Mouse (Mus musculus): ENCODE measurements around the gene Slc10a4. TPM values are rescaled to one million over a fixed set of nuclear protein-coding genes. Genes with fewer than 3 reads are reported as not detected.

The Slc10a4 gene
- polyA plus RNA-seq (2012; ENCODE audit: insufficient read depth, insufficient read length, low replicate concordance, missing spikeins), result not detected in 2 replicates

GRCm38 (mm10) chr5:73006784-73007581 is at the start of gene Slc10a4:
Slc10a4 (plus strand) TSS chr5:73006883.
- WGBS, result 9% methylated on average over 65 of the region's 65 CpGs
- no peak for TF ChIP-seq CTCF (IDR thresholded peaks at IDR 0.05; ENCODE audit: insufficient read depth, low read depth, low read length)
- no peak for TF ChIP-seq POLR2A (IDR thresholded peaks at IDR 0.05; ENCODE audit: insufficient read depth, low read depth, low read length)
- H3K27ac ChIP-seq (ENCODE audit: insufficient read depth, low read depth, low read length), result no peak within 1 kb of the TSS
- H3K4me3 ChIP-seq (ENCODE audit: insufficient read depth, low read depth, low read length), result peak within 1 kb of the TSS; percentile 41
- H3K4me1 ChIP-seq (ENCODE audit: control insufficient read depth, insufficient read depth, low read length), result peaks cover 7% of the 10 kb centered on the region

- no peak overlapping the region for H3K4me3 ChIP-seq (ENCODE audit: insufficient read depth, low read depth, low read length)
- WGBS, result 86% methylated on average over 17 of the region's 17 CpGs
- TF ChIP-seq POLR2A (IDR thresholded peaks at IDR 0.05; ENCODE audit: insufficient read depth, low read depth, low read length) (no peak), CTCF (IDR thresholded peaks at IDR 0.05; ENCODE audit: insufficient read depth, low read depth, low read length) (no peak)
- H3K27ac ChIP-seq (ENCODE audit: insufficient read depth, low read depth, low read length), result no peak overlapping the region
- H3K4me1 ChIP-seq (ENCODE audit: control insufficient read depth, insufficient read depth, low read length), result no peaks in the 10 kb centered on the region
Measured at GRCm38 (mm10) chr5:72957281-72957680, 49.4 kb upstream of the Slc10a4 start.

GRCm38 (mm10) chr5:72960096-72960495 is 46.6 kb upstream of the Slc10a4 start:
- no peak for TF ChIP-seq CTCF (IDR thresholded peaks at IDR 0.05; ENCODE audit: insufficient read depth, low read depth, low read length)
- TF ChIP-seq POLR2A (IDR thresholded peaks at IDR 0.05; ENCODE audit: insufficient read depth, low read depth, low read length), result no peak
- WGBS, result 88% methylated on average over 6 of the region's 6 CpGs
- Histone ChIP-seq H3K4me1 (ENCODE audit: control insufficient read depth, insufficient read depth, low read length) (no peaks in the 10 kb centered on the region), H3K27ac (ENCODE audit: insufficient read depth, low read depth, low read length) (no peak overlapping the region), H3K4me3 (ENCODE audit: insufficient read depth, low read depth, low read length) (no peak overlapping the region)

- H3K27ac ChIP-seq (ENCODE audit: insufficient read depth, low read depth, low read length), result no peak overlapping the region
Measured at GRCm38 (mm10) chr5:72965706-72966105, 41.0 kb upstream of the Slc10a4 start.

GRCm38 (mm10) chr5:72972435-72972834 is 34.2 kb upstream of the Slc10a4 start:
- 43% methylated on average over 4 of the region's 4 CpGs for WGBS
- no peak overlapping the region for H3K27ac ChIP-seq (ENCODE audit: insufficient read depth, low read depth, low read length)
- peaks cover 2% of the 10 kb centered on the region; the same call in 1 of the 2 replicates for H3K4me1 ChIP-seq (ENCODE audit: control insufficient read depth, insufficient read depth, low read length)
- TF ChIP-seq CTCF (IDR thresholded peaks at IDR 0.05; ENCODE audit: insufficient read depth, low read depth, low read length) (no peak), POLR2A (IDR thresholded peaks at IDR 0.05; ENCODE audit: insufficient read depth, low read depth, low read length) (no peak)
- H3K4me3 ChIP-seq (ENCODE audit: insufficient read depth, low read depth, low read length), result no peak overlapping the region

More at GRCm38 (mm10) chr5:72965706-72966105, 41.0 kb upstream of the Slc10a4 start:
- no peak for TF ChIP-seq POLR2A (IDR thresholded peaks at IDR 0.05; ENCODE audit: insufficient read depth, low read depth, low read length)
- no peak for TF ChIP-seq CTCF (IDR thresholded peaks at IDR 0.05; ENCODE audit: insufficient read depth, low read depth, low read length)
- Histone ChIP-seq H3K4me3 (ENCODE audit: insufficient read depth, low read depth, low read length) (no peak overlapping the region), H3K4me1 (ENCODE audit: control insufficient read depth, insufficient read depth, low read length) (no peaks in the 10 kb centered on the region)
- 82% methylated on average over 3 of the region's 3 CpGs for whole genome bisulfite sequencing

GRCm38 (mm10) chr5:72972934-72973333 is 33.7 kb upstream of the Slc10a4 start:
- Histone ChIP-seq H3K27ac (ENCODE audit: insufficient read depth, low read depth, low read length) (no peak overlapping the region), H3K4me3 (ENCODE audit: insufficient read depth, low read depth, low read length) (no peak overlapping the region), H3K4me1 (ENCODE audit: control insufficient read depth, insufficient read depth, low read length) (peaks cover 2% of the 10 kb centered on the region; the same call in 1 of the 2 replicates)
- WGBS, result 29% methylated on average over 5 of the region's 5 CpGs
- TF ChIP-seq POLR2A (IDR thresholded peaks at IDR 0.05; ENCODE audit: insufficient read depth, low read depth, low read length) (no peak), CTCF (IDR thresholded peaks at IDR 0.05; ENCODE audit: insufficient read depth, low read depth, low read length) (no peak)

- 95% methylated on average over 7 of the region's 7 CpGs for WGBS
- Histone ChIP-seq H3K27ac (ENCODE audit: insufficient read depth, low read depth, low read length) (no peak within 1 kb of the TSS), H3K4me3 (ENCODE audit: insufficient read depth, low read depth, low read length) (no peak within 1 kb of the TSS), H3K4me1 (ENCODE audit: control insufficient read depth, insufficient read depth, low read length) (peaks cover 2% of the 10 kb centered on the region; the same call in 1 of the 2 replicates)
- TF ChIP-seq CTCF (IDR thresholded peaks at IDR 0.05; ENCODE audit: insufficient read depth, low read depth, low read length) (no peak), POLR2A (IDR thresholded peaks at IDR 0.05; ENCODE audit: insufficient read depth, low read depth, low read length) (no peak)
Measured at GRCm38 (mm10) chr5:72974602-72975001, 32.1 kb upstream of the Slc10a4 start, which contains the start of gene Gm10135. Gm10135 (minus strand) TSS chr5:72974702.

- Histone ChIP-seq H3K4me1 (ENCODE audit: control insufficient read depth, insufficient read depth, low read length) (peaks cover 2% of the 10 kb centered on the region; the same call in 1 of the 2 replicates), H3K4me3 (ENCODE audit: insufficient read depth, low read depth, low read length) (no peak overlapping the region), H3K27ac (ENCODE audit: insufficient read depth, low read depth, low read length) (no peak overlapping the region)
- TF ChIP-seq POLR2A (IDR thresholded peaks at IDR 0.05; ENCODE audit: insufficient read depth, low read depth, low read length) (no peak), CTCF (IDR thresholded peaks at IDR 0.05; ENCODE audit: insufficient read depth, low read depth, low read length) (no peak)
- WGBS, result 91% methylated on average over 6 of the region's 6 CpGs
Measured at GRCm38 (mm10) chr5:72975996-72976395, 30.7 kb upstream of the Slc10a4 start.

GRCm38 (mm10) chr5:72976539-72976938 is 30.1 kb upstream of the Slc10a4 start:
- no peak overlapping the region for H3K4me3 ChIP-seq (ENCODE audit: insufficient read depth, low read depth, low read length)
- WGBS, result 88% methylated on average over 4 of the region's 4 CpGs
- H3K27ac ChIP-seq (ENCODE audit: insufficient read depth, low read depth, low read length), result no peak overlapping the region
- TF ChIP-seq POLR2A (IDR thresholded peaks at IDR 0.05; ENCODE audit: insufficient read depth, low read depth, low read length) (no peak), CTCF (IDR thresholded peaks at IDR 0.05; ENCODE audit: insufficient read depth, low read depth, low read length) (no peak)
- H3K4me1 ChIP-seq (ENCODE audit: control insufficient read depth, insufficient read depth, low read length), result peaks cover 2% of the 10 kb centered on the region; the same call in 1 of the 2 replicates

Data from olfactory bulb, adult 2 months (tissue).